Mouse (Mus musculus) brown adipose tissue, adult 24 weeks (tissue): ENCODE results near the gene Vax1. TPM values are rescaled to one million over a fixed set of nuclear protein-coding genes. Genes with fewer than 3 reads are reported as not detected.

Source experiments
- H3K27ac ChIP-seq: fragments of 200-500 bp; replicated peaks from 2 replicates; pipeline ENCODE4 v1.5.1; 2012; ENCODE audit warnings: low read depth, mild to moderate bottlenecking, low read length
- H3K4me1 ChIP-seq: fragments of 200-500 bp; 2 replicates; pipeline ENCODE4 v1.6.1; 2012; ENCODE audit warnings: low read length, mixed read lengths; ENCODE audit not compliant: control insufficient read depth, insufficient read depth, insufficient read length
- H3K4me3 ChIP-seq: fragments of 200-500 bp; 2 replicates; pipeline ENCODE4 v1.5.1; 2012; ENCODE audit warnings: low read depth, mild to moderate bottlenecking, low read length, moderate library complexity; ENCODE audit not compliant: insufficient read depth
- polyA plus RNA-seq: library from polyadenylated mRNA; stranded (reverse); fragments of >200 nt; gene quantifications from 2 replicates; pipeline ENCODE4 v1.2.4, GENCODE M21; 2012; ENCODE audit not compliant: missing spikeins, insufficient read depth, insufficient read length

The Vax1 gene
- polyA plus RNA-seq, result not detected in 2 replicates

GRCm38 (mm10) chr19:59169936-59170765, at the start of gene Vax1:
TSS of gene Vax1 (minus strand) at chr19:59170056.
- Histone ChIP-seq H3K4me3 (peak within 1 kb of the TSS; percentile 37), H3K4me1 (peaks cover 7% of the 10 kb centered on the region; the same call in 1 of the 2 replicates), H3K27ac (no peak within 1 kb of the TSS)

GRCm38 (mm10) chr19:59218991-59219390, 49.1 kb upstream of the Vax1 start, which contains the start of gene Kcnk18:
TSS of gene Kcnk18 (plus strand) at chr19:59219214.
- Histone ChIP-seq H3K27ac (no peak within 1 kb of the TSS), H3K4me3 (no peak within 1 kb of the TSS), H3K4me1 (no peaks in the 10 kb centered on the region)

GRCm38 (mm10) chr19:59216891-59217290, 47.0 kb upstream of the Vax1 start:
- Histone ChIP-seq H3K4me1 (no peaks in the 10 kb centered on the region), H3K4me3 (no peak overlapping the region), H3K27ac (no peak overlapping the region)

- no peak overlapping the region for H3K27ac ChIP-seq
- H3K4me1 ChIP-seq, result no peaks in the 10 kb centered on the region
These were observed 39.1 kb upstream of the Vax1 start for GRCm38 (mm10) chr19:59208986-59209385.

GRCm38 (mm10) chr19:59208475-59208874, 38.6 kb upstream of the Vax1 start:
- Histone ChIP-seq H3K4me3 (no peak overlapping the region), H3K4me1 (no peaks in the 10 kb centered on the region), H3K27ac (no peak overlapping the region)

More at GRCm38 (mm10) chr19:59208986-59209385, 39.1 kb upstream of the Vax1 start:
- H3K4me3 ChIP-seq, result no peak overlapping the region

DNA sequence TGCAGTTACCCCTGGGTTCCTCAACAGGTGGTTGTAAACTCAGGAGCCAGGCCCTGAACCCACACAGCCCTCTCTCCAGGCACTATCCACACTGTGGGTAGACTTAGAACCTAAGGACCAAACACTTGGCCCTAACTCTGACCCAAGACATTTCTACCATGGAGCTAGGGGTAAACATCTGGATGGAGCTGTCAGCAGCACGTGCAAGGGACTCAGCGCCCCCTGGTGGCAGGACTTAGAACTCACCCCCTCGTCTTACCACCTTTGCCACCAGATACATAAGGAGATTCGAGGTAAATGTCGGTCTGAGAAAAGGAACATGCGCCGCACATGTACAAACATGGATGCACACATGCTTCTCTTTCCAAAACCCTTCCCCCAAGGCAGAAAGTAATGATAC, 28.3 kb upstream of the Vax1 start:
- no peak overlapping the region for H3K4me3 ChIP-seq
- peaks cover 4% of the 10 kb centered on the region for H3K4me1 ChIP-seq
- H3K27ac ChIP-seq, result no peak overlapping the region

DNA sequence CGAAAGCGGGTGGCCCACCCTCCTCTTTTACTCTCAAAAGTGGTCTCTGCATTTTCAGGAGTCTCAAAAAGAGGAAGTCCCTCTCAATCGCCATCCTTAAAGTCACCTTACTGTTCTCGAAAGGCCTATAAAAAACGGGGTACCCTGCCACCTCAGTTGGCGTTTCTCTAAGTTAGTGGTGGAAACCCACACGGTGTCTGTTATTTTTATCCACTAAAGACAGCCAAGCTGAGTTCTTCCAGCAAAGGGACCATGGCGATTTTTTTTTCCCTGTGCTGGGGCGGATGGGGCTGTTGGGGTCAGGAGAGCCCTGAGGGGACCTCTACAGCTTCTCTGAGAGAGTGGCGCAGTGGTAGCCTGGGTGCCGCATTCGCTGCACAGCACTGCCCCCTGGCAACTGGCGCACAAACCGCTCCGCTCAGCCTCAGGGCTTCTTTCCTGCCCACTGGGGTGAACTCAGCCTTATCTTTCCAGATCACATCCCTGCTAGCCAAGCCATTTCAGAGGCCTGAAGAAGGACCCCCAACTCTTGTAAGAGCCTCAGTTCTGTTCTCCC, 26.3 kb upstream of the Vax1 start:
- Histone ChIP-seq H3K4me3 (no peak overlapping the region), H3K4me1 (peaks cover 4% of the 10 kb centered on the region), H3K27ac (no peak overlapping the region)

GRCm38 (mm10) chr19:59195181-59195770, 25.4 kb upstream of the Vax1 start:
- Histone ChIP-seq H3K4me1 (peaks cover 4% of the 10 kb centered on the region), H3K27ac (no peak overlapping the region), H3K4me3 (no peak overlapping the region)

DNA sequence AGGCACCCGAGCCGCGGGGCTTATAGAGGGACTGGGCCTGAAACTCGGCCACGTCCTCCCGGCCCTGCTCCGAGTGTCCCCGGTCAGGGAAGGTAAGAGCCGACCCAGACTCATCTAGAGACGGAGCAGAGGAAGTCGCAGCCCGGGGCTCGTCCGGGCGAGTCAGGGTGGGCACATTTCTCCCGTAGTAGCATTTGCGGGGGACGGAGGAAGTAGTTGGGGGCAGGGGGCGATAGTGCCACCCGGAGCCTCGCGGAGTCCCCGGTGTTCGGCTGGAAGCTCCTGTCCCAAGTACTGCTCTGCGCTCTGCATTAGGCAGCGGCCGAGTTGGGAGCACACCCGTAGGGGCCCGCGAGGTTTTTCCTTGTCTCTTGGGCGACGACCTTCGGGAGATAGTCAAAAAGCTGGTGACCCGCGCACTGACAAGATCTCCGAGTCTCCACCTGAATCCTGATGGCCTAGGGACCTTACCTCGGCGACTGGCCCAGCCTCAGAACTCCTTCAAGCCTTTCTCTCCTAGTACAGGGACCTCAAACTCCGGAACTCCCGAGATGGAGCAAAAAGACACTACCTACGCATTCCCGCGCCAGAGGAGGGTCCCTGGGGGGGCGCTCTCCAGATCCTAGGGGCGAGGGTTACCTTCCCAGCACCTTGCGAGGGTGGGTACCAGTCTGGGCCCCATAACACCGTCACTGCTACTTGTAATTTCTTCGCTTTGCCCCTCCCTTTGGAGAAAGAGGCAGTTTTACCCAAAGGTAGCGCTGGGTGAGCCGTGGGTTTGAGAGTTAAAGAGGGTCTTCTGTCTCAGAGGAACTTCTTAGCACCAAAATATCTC, 24.3 kb upstream of the Vax1 start:
- Histone ChIP-seq H3K4me1 (peaks cover 4% of the 10 kb centered on the region), H3K27ac (no peak overlapping the region), H3K4me3 (peak overlapping the region; percentile 20; the same call in 1 of the 2 replicates)

DNA sequence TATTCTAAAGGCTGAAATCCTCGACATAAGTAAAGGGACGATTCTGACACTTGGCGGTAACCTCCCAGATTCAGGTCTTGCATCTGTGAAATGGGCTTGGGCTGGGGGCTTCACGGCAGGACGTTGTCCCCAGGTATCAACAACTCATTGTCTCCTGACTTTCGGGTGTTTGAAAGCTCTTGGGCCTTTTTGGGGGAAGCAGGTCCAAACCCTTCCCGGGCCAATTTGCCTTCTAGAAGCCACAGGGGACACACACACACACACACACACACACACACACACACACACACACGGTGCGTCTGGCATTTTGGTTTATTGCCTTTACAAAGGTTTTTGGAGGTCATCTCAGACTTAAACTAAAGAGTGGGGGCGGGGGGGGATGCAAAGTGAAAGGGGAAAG, 23.6 kb upstream of the Vax1 start:
- Histone ChIP-seq H3K4me1 (peaks cover 4% of the 10 kb centered on the region), H3K27ac (no peak overlapping the region), H3K4me3 (no peak overlapping the region)

- no peak overlapping the region for H3K4me3 ChIP-seq
- peaks cover 4% of the 10 kb centered on the region for H3K4me1 ChIP-seq
- no peak overlapping the region for H3K27ac ChIP-seq
These were observed 22.6 kb upstream of the Vax1 start for GRCm38 (mm10) chr19:59192491-59192890.

DNA sequence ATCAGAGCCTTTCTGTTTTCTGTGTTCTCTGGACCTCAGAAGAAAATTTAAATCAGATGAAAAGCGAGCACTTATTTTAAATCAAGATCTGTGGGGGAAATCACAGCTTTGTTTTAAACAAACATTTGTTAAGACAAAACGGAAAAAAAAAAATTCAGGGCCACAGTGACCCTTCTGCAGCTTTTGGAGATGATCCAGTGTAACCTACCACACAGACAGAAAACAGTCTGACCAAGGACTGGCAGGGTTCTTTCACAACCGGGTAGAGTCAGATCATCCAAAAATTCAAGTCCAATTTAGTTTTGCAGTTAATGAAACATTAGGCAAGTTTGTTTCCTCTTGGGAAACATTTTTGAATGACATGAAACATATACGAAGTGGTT, 21.3 kb upstream of the Vax1 start:
- Histone ChIP-seq H3K4me3 (no peak overlapping the region), H3K27ac (no peak overlapping the region), H3K4me1 (peaks cover 4% of the 10 kb centered on the region)

DNA sequence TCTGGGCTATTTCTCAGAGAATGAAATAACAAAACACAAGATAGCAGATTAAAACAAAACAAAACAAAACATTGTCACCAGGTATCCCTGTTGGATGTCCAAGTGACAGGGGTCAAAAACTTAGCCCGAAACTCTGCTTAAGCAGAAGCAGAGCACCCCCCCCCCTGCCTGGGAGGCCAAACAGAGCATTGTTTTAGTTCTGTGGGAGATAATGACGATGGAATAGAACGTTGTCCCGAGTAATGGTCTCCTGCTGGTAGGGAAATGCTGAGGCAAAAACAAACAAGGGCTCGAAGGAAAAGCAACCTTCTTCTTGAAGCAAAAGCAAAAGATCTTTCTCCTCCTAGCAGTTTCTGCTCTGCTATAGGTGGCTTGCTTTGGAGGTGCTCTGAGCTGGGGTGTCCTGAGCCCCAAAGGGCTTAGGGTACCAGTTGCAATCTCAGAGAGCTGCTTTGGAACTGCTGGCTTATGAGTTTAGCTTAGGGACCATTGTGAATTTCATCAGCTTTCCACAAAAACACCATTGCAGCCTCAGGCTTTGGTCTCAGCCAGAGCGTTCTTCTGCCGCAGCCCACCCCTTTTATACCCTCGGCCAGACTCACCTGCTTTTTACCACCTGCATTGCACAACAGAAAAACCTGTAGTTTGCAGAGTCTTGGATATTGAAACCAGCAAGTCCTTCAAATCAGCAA, 20.7 kb upstream of the Vax1 start:
- Histone ChIP-seq H3K27ac (no peak overlapping the region), H3K4me1 (peaks cover 4% of the 10 kb centered on the region), H3K4me3 (no peak overlapping the region)

GRCm38 (mm10) chr19:59188981-59189380, 19.1 kb upstream of the Vax1 start:
- Histone ChIP-seq H3K4me3 (no peak overlapping the region), H3K27ac (no peak overlapping the region), H3K4me1 (peaks cover 2% of the 10 kb centered on the region)
